Mouse (Mus musculus) spleen, postnatal 10 days (tissue): ENCODE data around the gene Ccsap.

ENCODE experiments used
- DNase-seq, 2 experiments: peaks; one replicate each; pipeline ENCODE4 v3.0.0; 2021 to 2022; ENCODE audit warnings: low spot score in 2 of 2

The Ccsap gene

GRCm38 (mm10) chr8:123859648-123860259, at the start of gene Ccsap:
TSS of gene Ccsap (minus strand) at chr8:123860209.
- DNase-seq, result peak; percentile 57 to 73

GRCm38 (mm10) chr8:123907604-123908003, 47.6 kb upstream of the Ccsap start:
- no peak for DNase-seq

GRCm38 (mm10) chr8:123902653-123903052, 42.6 kb upstream of the Ccsap start:
- no peak for DNase-seq

GRCm38 (mm10) chr8:123899366-123899765, 39.4 kb upstream of the Ccsap start:
- DNase-seq, result no peak

- DNase-seq, result no peak
Observed at GRCm38 (mm10) chr8:123898576-123898975, 38.6 kb upstream of the Ccsap start.

- no peak for DNase-seq
Observed at GRCm38 (mm10) chr8:123896774-123897173, 36.8 kb upstream of the Ccsap start.

- DNase-seq, result no peak
Observed at GRCm38 (mm10) chr8:123896366-123896761, 36.4 kb upstream of the Ccsap start.

GRCm38 (mm10) chr8:123895680-123896365, 35.8 kb upstream of the Ccsap start:
- DNase-seq, result no peak

- DNase-seq, result no peak
Observed at GRCm38 (mm10) chr8:123895230-123895629, 35.2 kb upstream of the Ccsap start.

- DNase-seq, result no peak
Observed at GRCm38 (mm10) chr8:123894502-123895097, 34.6 kb upstream of the Ccsap start, which contains the start of gene Acta1. TSS of gene Acta1 (minus strand) at chr8:123894751.

GRCm38 (mm10) chr8:123893413-123893812, 33.4 kb upstream of the Ccsap start:
- DNase-seq, result no peak

- DNase-seq, result no peak
Observed at GRCm38 (mm10) chr8:123892586-123893155, 32.7 kb upstream of the Ccsap start.

- no peak for DNase-seq
Observed at GRCm38 (mm10) chr8:123891883-123892585, 32.0 kb upstream of the Ccsap start.

GRCm38 (mm10) chr8:123891271-123891670, 31.3 kb upstream of the Ccsap start:
- DNase-seq, result peak in 1 of 2 experiments; percentile 38

- DNase-seq, result no peak
Observed at GRCm38 (mm10) chr8:123889797-123890196, 29.8 kb upstream of the Ccsap start.

- no peak for DNase-seq
Observed at GRCm38 (mm10) chr8:123887956-123888355, 27.9 kb upstream of the Ccsap start.

GRCm38 (mm10) chr8:123887163-123887562, 27.2 kb upstream of the Ccsap start:
- no peak for DNase-seq

- no peak for DNase-seq
Observed at GRCm38 (mm10) chr8:123884721-123885565, 24.9 kb upstream of the Ccsap start.

- no peak for DNase-seq
Observed at GRCm38 (mm10) chr8:123883094-123883493, 23.1 kb upstream of the Ccsap start.

- no peak for DNase-seq
Observed at GRCm38 (mm10) chr8:123882412-123882811, 22.4 kb upstream of the Ccsap start.

GRCm38 (mm10) chr8:123880821-123881350, 20.9 kb upstream of the Ccsap start:
- DNase-seq, result no peak
